Mouse (Mus musculus) liver, adult 2 months (tissue): Measurements from ENCODE around the gene Mylk4. TPM values are rescaled to one million over a fixed set of nuclear protein-coding genes. Genes with fewer than 3 reads are reported as not detected.

Source experiments
- DNase-seq: peaks from one replicate; pipeline ENCODE4 v3.0.0-alpha.2; 2011; ENCODE audit warnings: low read depth, low spot score; ENCODE audit errors: extremely low read depth
- H3K27ac ChIP-seq: fragments of 200-500 bp; replicated peaks from 2 replicates; pipeline ENCODE4 v1.5.1; 2012; ENCODE audit warnings: low read depth, mild to moderate bottlenecking, control low read depth, inconsistent platforms, low read length; ENCODE audit not compliant: insufficient read depth
- H3K27me3 ChIP-seq: fragments of 200-500 bp; 2 replicates; pipeline ENCODE4 v1.6.1; 2012; ENCODE audit warnings: mild to moderate bottlenecking, moderate library complexity, low read length, inconsistent platforms; ENCODE audit not compliant: control insufficient read depth, insufficient read depth
- H3K36me3 ChIP-seq: fragments of 200-500 bp; 2 replicates; pipeline ENCODE4 v1.6.1; 2012; ENCODE audit warnings: low read length, inconsistent platforms; ENCODE audit not compliant: control insufficient read depth, insufficient read depth
- H3K4me1 ChIP-seq: fragments of 200-500 bp; 2 replicates; pipeline ENCODE4 v1.6.1; 2011; ENCODE audit warnings: low read length; ENCODE audit not compliant: control insufficient read depth, insufficient read depth
- H3K4me3 ChIP-seq: fragments of 200-500 bp; 2 replicates; pipeline ENCODE4 v1.5.1; 2011; ENCODE audit warnings: low read depth, mild to moderate bottlenecking, control low read depth, low read length, moderate library complexity; ENCODE audit not compliant: insufficient read depth
- H3K79me2 ChIP-seq: fragments of 200-500 bp; 2 replicates; pipeline ENCODE4 v1.6.1; 2012; ENCODE audit warnings: inconsistent platforms, mild to moderate bottlenecking, low read length, moderate library complexity; ENCODE audit not compliant: control insufficient read depth, insufficient read depth
- H3K9ac ChIP-seq: fragments of 200-500 bp; 2 replicates; pipeline ENCODE4 v1.6.1; 2012; ENCODE audit warnings: low read depth, mild to moderate bottlenecking, control low read depth, inconsistent platforms, low read length
- CTCF ChIP-seq: fragments of 200-500 bp; IDR thresholded peaks from 2 replicates; pipeline ENCODE4 v1.5.1; 2011; ENCODE audit warnings: low read depth, low read length, control low read depth
- POLR2A ChIP-seq: fragments of 200-500 bp; IDR thresholded peaks from 2 replicates; pipeline ENCODE4 v1.6.1; 2011; ENCODE audit warnings: low read length, control low read depth; ENCODE audit not compliant: insufficient read depth; ENCODE audit errors: extremely low read depth
- whole genome bisulfite sequencing: fragments of 180-500 bp; shearing (Covaris S2); methylation state at CpG from one replicate; pipeline ENCODE4 v1.1.7; 2018; 5-methylcytosine and 5-hydroxymethylcytosine counted together
- polyA plus RNA-seq: library from polyadenylated mRNA; depleted of rRNA; stranded (reverse); fragments of >200 nt; gene quantifications from 2 replicates; pipeline ENCODE4 v1.2.3, GENCODE M21; 2012; rRNA removed
- total RNA-seq: library from RNA; depleted of rRNA; stranded (reverse); fragments of >200 nt; gene quantifications from 2 replicates; pipeline ENCODE4 v1.2.3, GENCODE M21; 2014; rRNA removed

Mylk4 gene
- total and polyA plus RNA-seq, 2 experiments, result 0.37 TPM; not detected in 1

DNA sequence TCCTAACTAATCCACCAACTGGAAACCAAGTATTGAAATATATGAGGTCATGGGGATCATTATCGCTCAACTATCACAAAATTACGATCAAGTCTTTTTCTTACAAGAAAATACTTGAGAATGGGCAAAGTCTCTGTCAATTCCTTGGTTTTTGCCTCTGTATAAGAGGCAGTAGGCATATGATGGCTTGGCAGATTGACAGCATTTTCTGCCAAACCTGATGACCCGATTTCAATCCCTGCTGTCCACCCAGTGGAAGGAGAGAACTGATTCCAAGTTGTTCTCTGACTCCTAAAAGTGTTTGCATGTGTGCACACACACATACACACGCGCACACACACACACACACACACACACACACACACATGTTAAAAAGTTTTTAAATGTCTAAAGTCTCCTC lies 124.5 kb downstream of the Mylk4 start:
- no peak overlapping the region for H3K4me3 ChIP-seq
- no peak for DNase-seq
- no peak overlapping the region for H3K27ac ChIP-seq
- H3K36me3 ChIP-seq, result no peaks in the 10 kb centered on the region
- TF ChIP-seq POLR2A (no peak), CTCF (no peak)
- no peak overlapping the region for H3K9ac ChIP-seq
- no peaks in the 10 kb centered on the region for H3K4me1 ChIP-seq
- no peaks in the 10 kb centered on the region for H3K79me2 ChIP-seq
- WGBS, result 86% methylated on average over 5 of the region's 5 CpGs
- H3K27me3 ChIP-seq, result no peaks in the 10 kb centered on the region

- 97% methylated on average over 2 of the region's 2 CpGs for WGBS
- TF ChIP-seq POLR2A (no peak), CTCF (no peak)
- no peak for DNase-seq
- no peak overlapping the region for H3K27ac ChIP-seq
- no peaks in the 10 kb centered on the region for H3K27me3 ChIP-seq
- no peaks in the 10 kb centered on the region for H3K79me2 ChIP-seq
- no peak overlapping the region for H3K4me3 ChIP-seq
- no peaks in the 10 kb centered on the region for H3K36me3 ChIP-seq
- no peak overlapping the region for H3K9ac ChIP-seq
- H3K4me1 ChIP-seq, result no peaks in the 10 kb centered on the region
Measured at GRCm38 (mm10) chr13:32657583-32657982, 126.2 kb downstream of the Mylk4 start.

Other genes with a start within 250 kb of the Mylk4 start
- 33.9 and 43.8 TPM in 2 replicates for gene Wrnip1, start 18.1 kb upstream of the Mylk4 start, total RNA-seq
- 38.7 and 49.8 TPM in 2 replicates for gene Wrnip1, start 18.1 kb upstream of the Mylk4 start, polyA plus RNA-seq
- not detected in 2 replicates for gene D930007J09Rik, start 18.9 kb upstream of the Mylk4 start, total RNA-seq
- gene D930007J09Rik, start 18.9 kb upstream of the Mylk4 start, polyA plus RNA-seq, result 0.60 TPM in 1 of 2 replicates, not detected in the other
- 6.7 and 11.2 TPM in 2 replicates for gene Serpinb1a, start 67.2 kb upstream of the Mylk4 start, total RNA-seq
- 4.7 and 5.1 TPM in 2 replicates for gene Serpinb1a, start 67.2 kb upstream of the Mylk4 start, polyA plus RNA-seq
- 0.28 TPM in 1 of 2 replicates, not detected in the other for gene Serpinb1c, start 114.3 kb upstream of the Mylk4 start, total RNA-seq
- gene Serpinb1c, start 114.3 kb upstream of the Mylk4 start, polyA plus RNA-seq, result 0.15 TPM in 1 of 2 replicates, not detected in the other
- 2.6 and 2.7 TPM in 2 replicates for gene Serpinb6b, start 181.3 kb upstream of the Mylk4 start, total RNA-seq
- gene Serpinb6b, start 181.3 kb upstream of the Mylk4 start, polyA plus RNA-seq, result 0.33 and 0.60 TPM in 2 replicates
- gene Serpinb9, start 219.3 kb upstream of the Mylk4 start, total RNA-seq, result 7.2 and 11.9 TPM in 2 replicates
- gene Serpinb9, start 219.3 kb upstream of the Mylk4 start, polyA plus RNA-seq, result 1.8 and 2.6 TPM in 2 replicates
- not detected in 2 replicates for gene Serpinb9b, start 243.5 kb upstream of the Mylk4 start, total RNA-seq
- gene Serpinb9b, start 243.5 kb upstream of the Mylk4 start, polyA plus RNA-seq, result 0.04 and 0.05 TPM in 2 replicates